Mouse (Mus musculus): ENCODE measurements at regions not wholly inside any gene's neighbourhood (a gene's known extent, or its start where the extent isn't known, plus 50 kb on each side); places are given as distances from the start of the nearest gene placed in this dataset.

- TF ChIP-seq POLR2A (IDR thresholded peaks at IDR 0.05; ENCODE audit: extremely low read depth, insufficient read depth, low read length): no peak
- no peak for TF ChIP-seq CTCF (IDR thresholded peaks at IDR 0.05; ENCODE audit: extremely low read depth, insufficient read depth, low read length)
Measured at GRCm38 (mm10) chr2:167767962-167768361, 78.3 kb upstream of the Tmem189 start.
